Mouse (Mus musculus) right cerebral cortex, postnatal 36 days (tissue): ENCODE results near the gene Slc30a1.

ENCODE experiments used
- DNase-seq, 2 experiments: peaks; one replicate each; pipeline ENCODE4 v3.0.0; 2022; ENCODE audit warnings: low spot score in 2 of 2, mixed read lengths in 1 of 2

Gene Slc30a1

DNA sequence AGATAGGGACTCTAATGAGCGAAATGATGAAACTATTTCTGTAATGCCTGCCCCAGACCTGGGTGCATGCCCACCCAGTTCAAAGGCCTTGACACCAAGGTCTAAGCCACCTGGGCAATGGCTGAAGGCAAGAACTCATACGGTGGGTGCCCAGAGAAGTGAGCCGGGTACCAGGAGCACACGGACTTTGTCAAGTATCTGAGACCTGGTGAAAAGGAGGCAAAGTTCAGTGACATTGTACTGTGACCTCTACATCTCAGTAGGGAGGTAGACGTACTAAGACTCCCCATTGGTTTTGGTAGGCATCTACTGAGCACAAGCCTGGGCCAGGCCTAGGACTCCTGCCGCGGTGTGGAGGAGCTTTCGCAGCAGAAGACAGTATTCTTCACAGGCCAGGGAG, 38.8 kb downstream of the Slc30a1 start:
- DNase-seq: no peak

DNA sequence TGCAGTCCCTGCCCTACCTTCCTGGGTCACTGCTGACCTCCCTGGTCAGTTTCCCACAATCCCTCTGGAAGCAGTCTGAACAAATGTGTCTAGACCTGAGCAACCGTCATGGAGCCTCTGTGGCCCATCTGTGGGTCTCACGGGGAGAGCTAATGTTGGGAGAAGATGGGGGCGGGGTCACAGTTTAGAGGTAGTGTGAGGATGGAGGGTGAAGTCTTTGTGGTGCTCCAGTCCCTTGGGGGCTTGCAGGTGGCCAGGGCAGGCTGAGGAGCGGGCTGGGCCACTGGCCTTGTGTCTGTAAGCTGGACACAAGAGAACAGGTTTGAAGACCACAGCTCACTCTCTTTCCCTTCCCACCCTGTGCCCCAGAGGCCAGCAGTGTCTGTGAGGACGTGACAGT, 39.2 kb downstream of the Slc30a1 start:
- DNase-seq: no peak

DNA sequence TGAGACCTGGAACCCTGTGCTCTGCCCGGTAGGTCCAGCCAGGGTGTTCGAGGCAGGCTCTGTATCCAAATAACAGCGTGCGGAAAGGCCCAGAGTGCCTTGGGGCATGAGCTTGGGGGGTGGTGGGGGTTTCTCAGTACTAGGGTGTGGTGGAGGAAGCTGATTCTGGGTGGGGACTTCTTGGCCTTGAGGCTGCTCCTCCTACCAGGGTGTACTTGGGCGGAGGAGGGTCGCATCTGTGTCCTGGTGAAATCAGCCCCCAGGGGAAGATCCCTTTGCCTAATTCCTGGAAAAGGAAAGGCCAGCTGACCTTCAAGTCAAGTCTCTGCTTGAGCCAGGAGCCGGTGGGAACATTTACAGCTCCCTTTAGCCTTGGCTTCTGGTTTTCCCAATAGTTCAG, 39.7 kb downstream of the Slc30a1 start:
- DNase-seq: no peak

DNA sequence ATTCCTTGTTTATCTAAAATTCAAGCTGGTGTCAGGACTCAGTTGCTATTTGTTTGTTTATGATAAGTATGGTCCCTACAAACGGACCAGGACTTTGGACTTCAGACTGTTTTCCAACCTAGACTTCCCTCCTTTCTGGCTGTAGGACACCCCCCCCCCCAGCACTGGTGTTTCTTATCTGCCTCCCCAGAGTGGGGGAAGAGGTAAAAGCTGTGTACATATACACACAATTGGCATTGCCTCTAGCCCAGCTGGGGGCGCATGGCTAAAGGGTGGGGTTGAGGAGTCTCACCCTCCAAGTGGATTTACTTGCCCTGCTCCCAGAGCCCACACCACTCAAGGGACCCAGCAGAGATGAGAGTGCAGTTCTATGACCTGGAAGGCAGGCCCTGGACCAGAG, 40.3 kb downstream of the Slc30a1 start:
- no peak for DNase-seq

DNA sequence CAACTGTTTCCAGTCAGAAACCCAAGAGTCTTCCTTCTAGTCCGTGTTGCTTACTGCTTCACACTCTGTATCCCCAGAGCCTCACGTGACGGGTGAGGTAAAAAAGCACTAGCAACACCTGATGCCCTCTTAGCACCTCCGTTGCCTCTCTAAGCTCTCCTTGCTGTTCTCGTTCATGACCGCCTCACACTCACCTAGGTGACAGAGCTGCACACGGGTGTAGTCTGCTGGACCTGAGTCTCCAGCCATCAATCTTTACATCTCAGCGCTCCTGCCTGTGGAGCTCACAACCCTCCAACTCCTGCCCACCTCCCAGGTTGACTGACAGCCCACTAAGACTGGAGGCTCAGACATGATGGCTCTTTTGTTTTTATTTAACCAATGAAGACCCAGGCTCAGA, 41.2 kb downstream of the Slc30a1 start:
- DNase-seq: no peak

DNA sequence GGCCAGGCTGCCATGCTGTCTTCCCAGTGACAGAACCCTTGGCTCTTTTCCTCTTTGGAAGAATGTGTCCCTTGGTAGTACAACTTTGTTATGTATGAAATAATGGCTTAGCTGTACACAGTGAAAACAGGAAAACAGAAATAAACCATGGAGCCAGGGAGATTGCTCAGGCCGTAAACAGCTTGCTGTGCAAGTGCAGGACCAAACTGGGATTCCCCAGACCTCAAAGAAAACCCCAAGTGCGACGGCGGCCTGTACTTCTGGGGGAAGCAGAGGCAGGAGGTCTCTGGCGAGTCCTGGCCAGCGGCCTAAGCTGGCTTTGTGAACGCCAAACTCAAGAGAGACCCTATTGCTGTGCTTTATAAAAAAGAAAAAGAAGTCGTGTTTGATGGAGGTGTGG, 42.0 kb downstream of the Slc30a1 start:
- DNase-seq: no peak

DNA sequence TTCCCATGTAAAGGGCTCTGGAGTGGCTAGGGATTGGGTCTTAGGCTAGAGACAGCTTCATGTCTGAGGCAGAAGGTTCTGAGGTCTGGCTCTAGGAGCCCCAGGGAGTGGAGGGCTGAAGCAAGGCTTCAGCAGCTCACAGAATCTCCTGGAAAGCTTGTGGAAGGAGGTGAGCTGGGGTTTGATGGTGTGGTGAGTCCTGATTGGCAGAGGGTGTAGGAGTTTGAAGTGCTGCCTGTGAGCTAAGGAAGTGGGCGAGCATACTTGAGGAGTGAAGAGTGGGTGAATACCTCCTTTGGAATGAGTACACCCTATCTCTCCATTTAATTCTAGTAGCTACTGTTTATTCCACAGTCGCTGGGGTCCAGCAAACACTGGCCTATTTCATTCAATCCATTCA, 44.0 kb downstream of the Slc30a1 start:
- DNase-seq: peak in 1 of 2 experiments; percentile 54

DNA sequence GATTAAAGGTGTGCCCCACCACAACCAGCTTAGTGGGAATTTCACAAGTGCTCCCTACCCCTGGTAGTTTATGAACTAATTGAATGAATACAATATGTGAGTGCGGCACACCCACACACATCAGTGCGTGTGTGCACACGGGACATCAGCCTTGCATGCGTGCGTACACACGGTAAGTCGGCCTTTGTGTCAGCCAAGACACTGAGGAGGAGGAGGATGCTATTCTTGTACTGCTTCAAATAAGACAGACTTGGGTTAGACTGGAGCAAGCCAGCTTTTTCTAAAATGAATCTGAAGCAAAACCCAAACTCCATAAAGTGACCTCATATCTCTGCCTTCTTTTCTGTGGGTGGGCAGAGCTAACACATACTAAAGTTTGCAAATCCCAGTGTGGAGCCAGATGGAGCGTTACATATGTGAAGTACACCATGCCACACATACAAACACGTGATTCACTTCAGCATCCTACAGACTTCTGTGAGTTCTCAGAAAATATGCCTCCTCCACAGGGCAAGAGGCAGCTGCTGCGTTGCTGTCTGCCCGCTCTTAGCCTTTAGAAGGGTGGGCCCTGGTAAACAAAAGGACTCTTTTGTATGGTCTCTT, 46.3 kb downstream of the Slc30a1 start:
- peak; percentile 67 to 81 for DNase-seq

DNA sequence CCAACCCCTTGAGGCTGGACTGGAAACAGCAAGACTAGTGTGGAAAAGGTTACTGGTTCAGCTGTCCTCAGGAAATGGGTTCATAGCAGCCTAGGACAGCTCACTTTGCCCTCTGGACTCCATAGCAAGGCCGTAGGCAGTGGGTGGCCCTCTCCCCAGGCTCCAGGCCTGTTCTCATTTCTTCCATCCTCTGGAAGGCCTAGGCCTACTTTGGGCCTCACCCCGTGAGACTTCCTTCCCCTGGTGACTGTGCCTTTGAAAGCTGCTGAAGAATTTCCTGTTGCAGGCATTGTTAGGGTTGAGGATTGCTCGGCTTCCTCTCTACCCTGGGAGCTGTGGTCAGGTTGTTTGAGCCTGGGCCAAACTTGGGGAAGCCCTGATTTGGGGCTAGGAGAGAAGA, 48.5 kb downstream of the Slc30a1 start:
- no peak for DNase-seq

DNA sequence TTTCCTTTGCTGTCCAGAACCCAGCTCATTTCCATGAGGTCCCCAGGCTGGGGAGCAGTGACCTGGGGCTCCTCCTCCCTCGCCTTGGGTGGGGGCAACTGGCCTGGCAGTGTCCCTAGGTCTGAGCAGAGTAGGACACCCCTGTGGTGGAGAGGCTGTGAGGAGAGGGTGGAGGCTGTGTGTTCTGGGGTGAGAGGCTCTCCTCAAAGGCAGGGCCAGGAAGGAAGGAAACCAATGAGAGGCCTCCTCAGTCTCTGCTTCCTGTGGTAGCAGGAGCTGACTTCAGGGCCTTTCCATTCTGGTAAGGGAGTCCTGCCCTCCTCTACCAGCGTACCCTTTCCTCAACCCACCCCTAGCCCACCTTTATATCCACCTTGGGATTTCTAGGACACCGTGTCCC, 49.7 kb downstream of the Slc30a1 start:
- no peak for DNase-seq

DNA sequence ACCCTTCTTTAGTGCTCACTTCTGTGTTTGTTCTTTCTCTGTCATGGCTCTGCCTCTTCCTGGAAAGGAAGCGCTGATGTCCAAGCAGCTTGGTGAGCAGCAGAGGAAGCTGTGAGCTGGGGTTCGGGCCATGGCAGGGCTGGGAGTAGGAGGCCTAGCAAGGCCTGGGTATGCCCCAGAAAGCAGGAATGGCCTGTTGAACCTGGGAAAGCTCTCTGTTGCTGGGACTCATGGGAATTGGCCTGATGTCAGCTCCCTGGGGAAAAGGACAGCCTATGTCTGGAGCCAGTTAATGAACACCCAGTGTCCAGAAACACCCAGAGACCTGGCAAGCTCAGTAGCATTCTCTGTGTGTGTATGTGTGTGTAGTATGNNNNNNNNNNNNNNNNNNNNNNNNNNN, 50.3 kb downstream of the Slc30a1 start:
- no peak for DNase-seq

DNA sequence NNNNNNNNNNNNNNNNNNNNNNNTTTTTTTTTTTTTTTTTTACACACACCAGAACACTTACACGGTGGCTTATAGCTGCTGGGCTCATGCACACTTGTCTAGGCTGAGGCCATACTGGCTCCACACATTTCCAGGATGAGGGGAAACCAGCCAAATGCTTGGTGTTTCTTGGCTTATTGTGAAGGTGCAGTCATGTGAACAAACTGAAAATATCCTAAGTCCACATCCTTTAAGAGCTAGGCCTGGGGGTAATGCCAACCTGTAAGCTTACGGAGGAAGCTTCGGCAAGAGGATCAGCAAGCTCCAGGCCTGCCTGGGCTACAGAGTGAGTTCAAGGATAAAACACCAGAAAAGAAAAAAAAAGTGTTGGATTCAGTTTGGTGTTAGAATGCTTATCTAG, 50.8 kb downstream of the Slc30a1 start:
- no peak for DNase-seq

DNA sequence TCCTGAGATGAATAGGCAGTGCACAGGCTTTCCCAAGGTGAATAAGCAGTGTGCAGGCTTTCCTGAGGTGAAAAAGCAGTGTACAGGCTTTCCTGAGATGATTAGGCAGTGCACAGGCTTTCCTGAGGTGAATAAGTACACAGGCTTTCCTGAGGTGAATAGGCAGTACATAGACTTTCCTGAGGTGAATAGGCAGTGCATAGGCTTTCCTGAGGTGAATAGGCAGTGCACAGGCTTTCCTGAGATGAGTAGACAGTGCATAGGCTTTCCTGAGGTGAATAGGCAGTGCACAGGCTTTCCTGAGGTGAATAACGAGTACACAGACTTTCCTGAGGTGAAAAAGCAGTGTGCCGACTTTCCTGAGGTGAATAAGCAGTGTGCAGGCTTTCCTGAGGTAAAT, 54.4 kb downstream of the Slc30a1 start:
- no peak for DNase-seq
